Mouse (Mus musculus): Measurements from ENCODE around the gene Tmem100. TPM values are rescaled to one million over a fixed set of nuclear protein-coding genes. Genes with fewer than 3 reads are reported as not detected.

Tmem100 gene
- polyA plus RNA-seq, 1 experiment from 2014 or later = 18.1 TPM

DNA sequence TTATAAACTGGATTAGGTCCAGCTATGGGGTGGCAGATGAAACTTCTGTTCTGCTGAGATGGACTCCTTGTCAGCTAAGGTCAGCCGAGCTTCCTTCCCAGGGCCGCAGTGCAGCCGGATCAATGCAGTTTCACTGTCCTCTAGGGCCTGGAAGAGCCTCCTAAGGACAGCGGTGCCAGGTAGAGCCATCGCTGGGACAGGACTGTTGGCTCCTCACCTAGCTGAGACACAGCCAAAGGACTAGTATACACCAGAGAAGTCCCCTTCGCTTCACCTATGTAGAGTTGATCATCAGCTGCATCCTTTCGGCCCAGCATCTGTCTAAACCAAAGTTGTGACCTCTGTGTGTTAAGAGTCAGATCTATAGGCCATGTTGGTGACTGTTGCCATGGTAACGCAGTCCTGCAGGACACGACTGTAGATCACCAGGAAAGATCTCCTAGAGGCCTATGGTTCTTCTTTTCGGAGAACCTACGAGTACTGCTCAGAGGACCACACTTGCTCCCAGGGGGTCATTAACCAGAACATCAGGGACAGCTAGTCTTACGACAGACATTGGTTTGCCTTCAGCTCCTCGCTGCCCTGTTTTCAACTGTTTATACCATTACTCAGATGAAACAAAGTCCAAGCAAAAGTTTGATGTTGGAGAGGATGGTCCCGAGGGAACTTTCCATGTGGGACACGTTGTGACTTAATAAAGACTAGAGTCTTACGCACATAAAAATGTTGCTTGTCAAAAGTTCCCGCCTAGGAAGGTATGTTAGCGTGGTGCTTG lies 31.0 kb upstream of the Tmem100 start:
- Histone ChIP-seq H3K4me3 (no peak overlapping the region), H3K9me3 (no peaks in the 10 kb centered on the region), H3K36me3 (no peaks in the 10 kb centered on the region), H3K9ac (no peak overlapping the region), H3K4me1 (peaks cover 11% of the 10 kb centered on the region; the same call in 1 of the 2 replicates), H3K4me2 (replicated peaks) (no peak overlapping the region), H3K27me3 (no peaks in the 10 kb centered on the region), H3K27ac (no peak overlapping the region)
- 88% methylated on average over 18 of the region's 18 CpGs for WGBS
- ATAC-seq (ENCODE audit: low FRiP score, low read depth) = no peak

DNA sequence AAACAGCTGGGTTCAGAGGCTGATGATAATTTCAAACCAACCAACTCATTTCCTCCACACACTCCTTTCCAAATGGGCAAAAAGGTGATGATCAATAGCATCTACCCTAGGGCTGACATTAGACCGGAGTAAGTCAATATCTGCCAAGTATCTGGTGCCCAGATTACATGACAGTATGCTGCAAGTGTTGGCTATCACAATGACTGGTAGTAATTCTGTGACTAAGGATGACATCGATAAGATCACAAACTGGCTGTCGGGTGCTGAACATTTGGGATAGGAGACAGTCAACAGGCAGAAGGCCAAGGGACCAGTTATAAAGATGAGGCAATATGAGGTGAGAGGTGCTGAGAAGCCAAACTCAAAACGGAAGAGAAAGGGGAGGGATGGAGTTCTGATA lies 29.5 kb upstream of the Tmem100 start:
- Histone ChIP-seq H3K9me3 (no peaks in the 10 kb centered on the region), H3K9ac (no peak overlapping the region), H3K4me3 (no peak overlapping the region), H3K4me1 (peaks cover 7% of the 10 kb centered on the region; the same call in 1 of the 2 replicates), H3K36me3 (no peaks in the 10 kb centered on the region), H3K4me2 (replicated peaks) (no peak overlapping the region), H3K27me3 (no peaks in the 10 kb centered on the region), H3K27ac (no peak overlapping the region)
- ATAC-seq (ENCODE audit: low FRiP score, low read depth) = no peak
- 77% methylated on average over 4 of the region's 4 CpGs for WGBS

GRCm38 (mm10) chr11:90001396-90002230 lies 28.5 kb upstream of the Tmem100 start:
- H3K4me1 ChIP-seq = peaks cover 7% of the 10 kb centered on the region; the same call in 1 of the 2 replicates
- peak overlapping the region; percentile 55; the same call in 1 of the 2 replicates for H3K4me3 ChIP-seq
- ATAC-seq (ENCODE audit: low FRiP score, low read depth) = no peak
- H3K9ac ChIP-seq = peak overlapping the region; percentile 65; the same call in 1 of the 2 replicates
- no peaks in the 10 kb centered on the region for H3K9me3 ChIP-seq
- WGBS = 84% methylated on average over 10 of the region's 10 CpGs
- no peak overlapping the region for H3K27ac ChIP-seq
- peak overlapping the region; percentile 79 for H3K4me2 ChIP-seq (replicated peaks)
- H3K27me3 ChIP-seq = no peaks in the 10 kb centered on the region
- H3K36me3 ChIP-seq = no peaks in the 10 kb centered on the region

- 11% methylated on average over 35 of the region's 35 CpGs for WGBS
- peak within 1 kb of the TSS; percentile 79 for H3K4me2 ChIP-seq (replicated peaks)
- H3K9ac ChIP-seq = peak within 1 kb of the TSS; percentile 65
- no peaks in the 10 kb centered on the region for H3K27me3 ChIP-seq
- no peaks in the 10 kb centered on the region for H3K9me3 ChIP-seq
- peak within 1 kb of the TSS; percentile 55 for H3K4me3 ChIP-seq
- H3K27ac ChIP-seq = no peak within 1 kb of the TSS
- ATAC-seq (ENCODE audit: low FRiP score, low read depth) = peak; percentile 89
- H3K4me1 ChIP-seq = peaks cover 7% of the 10 kb centered on the region; the same call in 1 of the 2 replicates
- no peaks in the 10 kb centered on the region for H3K36me3 ChIP-seq
Observed at GRCm38 (mm10) chr11:90002231-90002986, 27.7 kb upstream of the Tmem100 start, which contains the start of gene Pctp. Pctp (minus strand) TSS chr11:90002894.

GRCm38 (mm10) chr11:90002987-90003348 lies 27.2 kb upstream of the Tmem100 start:
- no peak overlapping the region for H3K27ac ChIP-seq
- no peak overlapping the region for H3K9ac ChIP-seq
- ATAC-seq (ENCODE audit: low FRiP score, low read depth) = no peak
- no peaks in the 10 kb centered on the region for H3K9me3 ChIP-seq
- H3K4me3 ChIP-seq = peak overlapping the region; percentile 55
- WGBS = 9% methylated on average over 8 of the region's 8 CpGs
- no peaks in the 10 kb centered on the region for H3K36me3 ChIP-seq
- H3K27me3 ChIP-seq = no peaks in the 10 kb centered on the region
- peaks cover 7% of the 10 kb centered on the region; the same call in 1 of the 2 replicates for H3K4me1 ChIP-seq
- peak overlapping the region; percentile 79 for H3K4me2 ChIP-seq (replicated peaks)

DNA sequence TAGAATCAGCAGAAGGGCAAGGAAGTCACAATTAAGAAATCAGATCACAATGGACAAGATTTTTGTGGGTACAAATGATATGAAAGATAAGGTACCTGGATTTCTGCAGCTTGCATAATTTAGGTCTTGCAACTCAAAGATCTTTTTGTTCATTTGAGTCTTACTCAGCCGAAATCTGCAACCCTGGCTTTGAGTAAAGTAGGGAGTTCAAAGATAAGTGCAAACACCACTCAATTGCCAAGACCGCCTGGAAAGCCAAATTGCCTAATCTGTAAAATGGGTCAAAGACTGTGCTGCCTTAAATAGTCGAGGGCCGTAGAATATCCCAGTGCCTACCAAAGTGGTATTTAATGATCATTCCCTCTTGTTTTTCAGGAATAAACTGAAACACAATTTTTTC lies 26.8 kb upstream of the Tmem100 start:
- no peak overlapping the region for H3K4me3 ChIP-seq
- no peaks in the 10 kb centered on the region for H3K36me3 ChIP-seq
- peak overlapping the region; percentile 79; the same call in 1 of the 2 replicates for H3K4me2 ChIP-seq (replicated peaks)
- H3K27me3 ChIP-seq = no peaks in the 10 kb centered on the region
- 86% methylated on average over 4 of the region's 4 CpGs for WGBS
- H3K9me3 ChIP-seq = no peaks in the 10 kb centered on the region
- no peak overlapping the region for H3K27ac ChIP-seq
- H3K9ac ChIP-seq = no peak overlapping the region
- ATAC-seq (ENCODE audit: low FRiP score, low read depth) = no peak
- H3K4me1 ChIP-seq = peaks cover 7% of the 10 kb centered on the region; the same call in 1 of the 2 replicates

GRCm38 (mm10) chr11:90006111-90006510 lies 24.0 kb upstream of the Tmem100 start:
- H3K4me2 ChIP-seq (replicated peaks) = no peak overlapping the region
- H3K27ac ChIP-seq = no peak overlapping the region
- no peaks in the 10 kb centered on the region for H3K9me3 ChIP-seq
- H3K27me3 ChIP-seq = no peaks in the 10 kb centered on the region
- 35% methylated on average over 4 of the region's 4 CpGs for WGBS
- no peak for ATAC-seq (ENCODE audit: low FRiP score, low read depth)
- H3K4me3 ChIP-seq = no peak overlapping the region
- H3K4me1 ChIP-seq = peaks cover 7% of the 10 kb centered on the region; the same call in 1 of the 2 replicates
- no peaks in the 10 kb centered on the region for H3K36me3 ChIP-seq
- H3K9ac ChIP-seq = no peak overlapping the region

- H3K4me1 ChIP-seq = no peaks in the 10 kb centered on the region
- H3K36me3 ChIP-seq = no peaks in the 10 kb centered on the region
- H3K27ac ChIP-seq = no peak overlapping the region
- no peaks in the 10 kb centered on the region for H3K27me3 ChIP-seq
- H3K9ac ChIP-seq = no peak overlapping the region
- H3K4me3 ChIP-seq = no peak overlapping the region
- no peak overlapping the region for H3K4me2 ChIP-seq (replicated peaks)
- no peaks in the 10 kb centered on the region for H3K9me3 ChIP-seq
- 7% methylated on average over 7 of the region's 7 CpGs for WGBS
- no peak for ATAC-seq (ENCODE audit: low FRiP score, low read depth)
Observed at GRCm38 (mm10) chr11:90007791-90008531, 22.2 kb upstream of the Tmem100 start.

GRCm38 (mm10) chr11:90013657-90014056 lies 16.5 kb upstream of the Tmem100 start:
- Histone ChIP-seq H3K9ac (no peak overlapping the region), H3K9me3 (no peaks in the 10 kb centered on the region), H3K4me3 (no peak overlapping the region), H3K4me1 (0 out of 2 replicates have a peak, but pooled peaks cover 4% of the 10 kb centered on the region), H3K27me3 (no peaks in the 10 kb centered on the region), H3K27ac (no peak overlapping the region), H3K36me3 (no peaks in the 10 kb centered on the region), H3K4me2 (replicated peaks) (no peak overlapping the region)
- WGBS = 84% methylated on average over 6 of the region's 6 CpGs
- ATAC-seq (ENCODE audit: low FRiP score, low read depth) = no peak

GRCm38 (mm10) chr11:90015281-90015680 lies 14.9 kb upstream of the Tmem100 start:
- Histone ChIP-seq H3K27me3 (no peaks in the 10 kb centered on the region), H3K4me1 (0 out of 2 replicates have a peak, but pooled peaks cover 4% of the 10 kb centered on the region), H3K9me3 (no peaks in the 10 kb centered on the region), H3K9ac (no peak overlapping the region), H3K36me3 (no peaks in the 10 kb centered on the region), H3K27ac (no peak overlapping the region), H3K4me3 (no peak overlapping the region), H3K4me2 (replicated peaks) (no peak overlapping the region)
- ATAC-seq (ENCODE audit: low FRiP score, low read depth) = no peak
- WGBS = 28% methylated on average over 7 of the region's 7 CpGs

- Histone ChIP-seq H3K27me3 (no peaks in the 10 kb centered on the region), H3K36me3 (no peaks in the 10 kb centered on the region), H3K4me2 (replicated peaks) (no peak overlapping the region), H3K4me1 (0 out of 2 replicates have a peak, but pooled peaks cover 4% of the 10 kb centered on the region), H3K9ac (no peak overlapping the region), H3K9me3 (no peaks in the 10 kb centered on the region), H3K4me3 (no peak overlapping the region), H3K27ac (no peak overlapping the region)
- WGBS = 18% methylated on average over 7 of the region's 7 CpGs
- ATAC-seq (ENCODE audit: low FRiP score, low read depth) = no peak
Observed at GRCm38 (mm10) chr11:90019161-90019560, 11.0 kb upstream of the Tmem100 start.
